Mouse (Mus musculus) stomach, postnatal 0 days (tissue): Measurements from ENCODE around the gene Ambra1.

ENCODE experiments used
- CTCF ChIP-seq: IDR thresholded peaks from 2 replicates; pipeline ENCODE4 v1.5.1; 2016; ENCODE audit warnings: antibody characterized with exemption, low read depth, mild to moderate bottlenecking, moderate library complexity
- EP300 ChIP-seq: optimal IDR thresholded peaks from 2 replicates; pipeline ENCODE3; 2016; ENCODE audit warnings: antibody characterized with exemption

DNA sequence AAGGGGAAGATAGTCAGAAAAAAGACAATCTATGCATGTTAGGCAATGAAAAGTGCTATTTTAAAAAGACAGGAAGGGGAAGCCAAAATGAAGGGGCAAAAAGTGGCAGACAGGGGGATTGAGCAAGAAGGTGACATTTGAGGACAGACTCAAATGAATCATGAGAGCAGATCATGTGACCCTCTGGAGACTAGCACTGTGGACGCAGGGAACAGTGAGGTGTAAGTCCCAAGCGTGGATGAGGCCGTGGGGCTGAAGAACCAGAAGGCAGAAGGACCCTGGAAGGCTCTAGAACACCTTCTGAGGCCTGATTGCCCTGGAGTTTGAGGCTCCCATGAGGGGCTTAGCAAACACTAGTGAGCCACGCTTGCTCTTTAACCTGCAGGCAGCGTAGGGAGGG, 236.4 kb downstream of the Ambra1 start:
- TF ChIP-seq CTCF (no peak), EP300 (no peak)
